Mouse (Mus musculus) urinary bladder, adult 2 months (tissue): ENCODE measurements around the gene Hrh3. TPM values are rescaled to one million over a fixed set of nuclear protein-coding genes. Genes with fewer than 3 reads are reported as not detected.

Experiments
- DNase-seq: peaks from one replicate; pipeline ENCODE4 v3.0.0; 2022; ENCODE audit warnings: low spot score
- polyA plus RNA-seq: library from polyadenylated mRNA; depleted of rRNA; stranded (reverse); fragments of >200 nt; gene quantifications from 2 replicates; pipeline ENCODE4 v1.2.3, GENCODE M21; 2012; rRNA removed

The Hrh3 gene
- 2.9 and 3.2 TPM in 2 replicates for polyA plus RNA-seq

- DNase-seq: peak; percentile 83
These were observed at the start of gene Hrh3 for GRCm38 (mm10) chr2:180103978-180104658. Hrh3 (minus strand) TSS chr2:180104488.

DNA sequence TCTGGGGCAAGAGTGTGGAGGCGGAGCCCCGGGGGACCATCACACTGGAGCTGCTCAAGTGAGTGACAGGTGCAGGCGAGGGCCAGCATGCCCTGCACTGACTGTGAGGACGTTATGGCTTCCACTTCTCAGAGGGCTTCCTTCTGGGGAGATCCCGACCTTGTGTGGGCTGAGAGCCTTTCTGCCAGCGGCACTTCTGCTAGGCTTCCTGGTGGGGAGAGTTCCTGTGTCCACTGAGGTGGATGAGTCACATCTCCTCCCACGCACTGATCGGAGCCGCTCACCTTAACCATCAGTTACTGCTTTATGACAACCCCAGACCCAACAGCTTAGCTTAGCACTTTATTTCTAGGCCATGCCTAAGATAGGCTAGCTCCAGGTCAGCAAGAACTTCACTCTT is 44.3 kb upstream of the Hrh3 start:
- no peak for DNase-seq

- no peak for DNase-seq
These were observed 43.1 kb upstream of the Hrh3 start for GRCm38 (mm10) chr2:180147379-180147778.

GRCm38 (mm10) chr2:180146091-180146490 is 41.8 kb upstream of the Hrh3 start:
- no peak for DNase-seq

DNA sequence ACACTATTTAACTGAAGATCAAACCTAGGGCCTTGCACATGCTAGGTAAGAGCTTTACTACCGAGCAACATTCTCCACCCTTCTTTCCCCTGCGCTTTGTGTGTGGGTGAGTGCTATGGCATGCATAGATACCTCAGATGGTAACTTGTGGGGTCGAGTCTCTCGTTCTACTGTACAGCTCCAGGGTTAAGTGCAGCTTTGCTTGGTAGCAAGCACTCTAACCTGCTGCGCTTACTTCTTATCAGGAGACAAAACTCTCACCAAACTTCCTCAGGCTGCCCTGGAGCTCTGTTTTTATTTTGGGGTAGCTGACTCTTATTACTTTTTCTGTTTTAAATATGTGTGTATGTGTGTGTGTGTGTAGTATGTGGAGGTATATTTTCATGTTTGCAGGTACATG is 31.1 kb upstream of the Hrh3 start:
- no peak for DNase-seq

- DNase-seq: no peak
These were observed 29.6 kb upstream of the Hrh3 start for GRCm38 (mm10) chr2:180133911-180134310.

GRCm38 (mm10) chr2:180133231-180133630 is 28.9 kb upstream of the Hrh3 start:
- DNase-seq: no peak

GRCm38 (mm10) chr2:180127675-180128074 is 23.4 kb upstream of the Hrh3 start:
- no peak for DNase-seq

DNA sequence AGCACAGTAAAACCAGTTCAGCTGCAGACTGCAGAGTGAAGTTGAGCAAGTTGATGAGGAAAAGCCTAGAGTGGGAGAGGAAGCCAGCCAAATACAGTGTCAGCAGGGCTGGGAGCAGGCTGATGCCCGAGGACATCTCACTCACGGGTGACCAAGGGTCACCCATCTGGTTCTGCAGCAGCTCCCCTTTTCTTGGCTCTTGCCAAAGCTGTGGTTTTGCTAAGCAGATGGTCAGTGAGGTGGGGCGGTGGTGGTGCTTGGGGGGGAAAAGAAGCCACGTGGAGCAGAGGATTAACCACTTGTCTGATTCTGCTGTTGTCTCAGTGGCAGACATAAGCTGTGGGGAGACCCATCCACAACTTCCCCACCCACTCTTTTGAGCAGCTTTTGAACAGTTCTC is 21.9 kb upstream of the Hrh3 start:
- DNase-seq: no peak

DNA sequence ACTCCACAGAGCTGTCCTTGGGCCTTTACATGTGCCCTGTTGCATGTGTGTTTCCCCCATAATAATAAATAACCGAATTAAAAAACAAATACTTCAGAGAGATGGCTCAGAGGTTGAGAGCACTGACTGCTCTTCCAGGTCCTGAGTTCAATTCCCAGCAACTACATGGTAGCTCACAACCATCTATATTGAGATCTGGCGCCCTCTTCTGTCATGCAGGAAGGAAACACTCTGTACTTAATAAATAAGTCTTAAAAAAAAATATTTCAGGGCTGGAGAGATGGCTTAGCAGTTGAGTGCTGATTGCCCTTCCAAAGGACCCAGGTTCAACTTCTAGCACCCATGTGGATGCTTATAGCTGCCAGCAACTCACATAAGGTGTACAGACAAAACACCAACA is 19.9 kb upstream of the Hrh3 start:
- DNase-seq: no peak

GRCm38 (mm10) chr2:180120292-180120761 is 16.0 kb upstream of the Hrh3 start:
- DNase-seq: no peak

- no peak for DNase-seq
These were observed 15.4 kb upstream of the Hrh3 start for GRCm38 (mm10) chr2:180119439-180120291.

- peak; percentile 99 for DNase-seq
These were observed 14.6 kb upstream of the Hrh3 start, which contains the start of gene Osbpl2 for GRCm38 (mm10) chr2:180118661-180119438. Osbpl2 (plus strand) TSS chr2:180119306.

DNA sequence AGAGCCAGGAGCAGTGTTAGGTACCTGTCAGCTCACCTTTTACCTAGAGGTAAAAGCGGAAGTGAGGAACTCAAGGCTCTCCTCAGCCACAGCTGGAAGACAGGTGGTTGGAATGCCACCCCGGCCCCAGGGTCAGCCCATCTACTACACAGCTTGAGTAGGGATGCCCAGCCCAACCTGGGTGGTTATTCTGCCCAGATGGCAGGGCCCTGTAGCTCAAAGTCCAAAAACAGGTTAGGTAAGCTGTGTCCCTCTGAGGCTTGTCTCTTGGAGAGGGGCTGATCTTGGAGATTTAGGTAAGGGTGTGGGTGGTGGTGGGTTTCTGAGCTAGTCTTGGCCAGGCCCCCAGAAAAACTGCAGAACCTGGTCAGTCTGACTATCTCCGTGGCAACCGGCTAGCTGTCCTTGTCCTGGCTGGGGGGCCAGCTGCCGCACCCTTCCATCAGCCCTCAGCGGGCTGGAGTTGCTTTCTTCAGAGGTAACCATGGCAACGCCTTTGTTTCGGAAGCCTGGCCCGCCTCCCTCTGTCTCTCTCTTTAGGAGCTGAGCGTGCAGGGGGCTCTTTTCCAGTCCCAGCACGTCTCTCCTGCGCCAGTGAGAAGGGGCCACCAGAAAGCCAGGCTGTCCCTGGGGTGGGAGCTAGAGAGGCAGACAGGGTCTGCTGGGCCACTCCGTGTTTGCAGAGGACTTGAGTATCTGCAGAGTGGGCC is 13.4 kb upstream of the Hrh3 start:
- no peak for DNase-seq

GRCm38 (mm10) chr2:180116741-180117484 is 12.6 kb upstream of the Hrh3 start:
- no peak for DNase-seq

- peak; percentile 49 for DNase-seq
These were observed 11.8 kb upstream of the Hrh3 start for GRCm38 (mm10) chr2:180116081-180116493.

DNA sequence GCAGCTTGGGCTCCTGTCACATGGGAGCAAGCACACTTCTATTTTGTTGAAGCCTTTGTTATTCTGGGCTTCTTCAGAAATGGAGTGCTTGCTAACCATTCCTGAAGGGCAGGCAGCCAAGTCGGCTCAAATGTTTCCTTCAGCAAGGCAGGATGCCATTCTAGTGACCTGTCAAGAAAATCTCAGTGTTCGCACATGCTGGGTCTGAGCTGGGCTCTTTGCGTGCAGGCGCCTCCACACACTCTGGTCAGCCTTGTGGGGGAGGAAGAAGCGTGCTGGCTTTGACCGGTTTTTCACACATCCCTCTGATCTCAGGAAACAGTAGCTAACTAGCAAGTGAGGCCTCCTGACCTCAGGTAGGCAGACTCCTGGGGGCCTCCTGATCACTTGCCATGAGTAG is 11.0 kb upstream of the Hrh3 start:
- DNase-seq: peak; percentile 55

DNA sequence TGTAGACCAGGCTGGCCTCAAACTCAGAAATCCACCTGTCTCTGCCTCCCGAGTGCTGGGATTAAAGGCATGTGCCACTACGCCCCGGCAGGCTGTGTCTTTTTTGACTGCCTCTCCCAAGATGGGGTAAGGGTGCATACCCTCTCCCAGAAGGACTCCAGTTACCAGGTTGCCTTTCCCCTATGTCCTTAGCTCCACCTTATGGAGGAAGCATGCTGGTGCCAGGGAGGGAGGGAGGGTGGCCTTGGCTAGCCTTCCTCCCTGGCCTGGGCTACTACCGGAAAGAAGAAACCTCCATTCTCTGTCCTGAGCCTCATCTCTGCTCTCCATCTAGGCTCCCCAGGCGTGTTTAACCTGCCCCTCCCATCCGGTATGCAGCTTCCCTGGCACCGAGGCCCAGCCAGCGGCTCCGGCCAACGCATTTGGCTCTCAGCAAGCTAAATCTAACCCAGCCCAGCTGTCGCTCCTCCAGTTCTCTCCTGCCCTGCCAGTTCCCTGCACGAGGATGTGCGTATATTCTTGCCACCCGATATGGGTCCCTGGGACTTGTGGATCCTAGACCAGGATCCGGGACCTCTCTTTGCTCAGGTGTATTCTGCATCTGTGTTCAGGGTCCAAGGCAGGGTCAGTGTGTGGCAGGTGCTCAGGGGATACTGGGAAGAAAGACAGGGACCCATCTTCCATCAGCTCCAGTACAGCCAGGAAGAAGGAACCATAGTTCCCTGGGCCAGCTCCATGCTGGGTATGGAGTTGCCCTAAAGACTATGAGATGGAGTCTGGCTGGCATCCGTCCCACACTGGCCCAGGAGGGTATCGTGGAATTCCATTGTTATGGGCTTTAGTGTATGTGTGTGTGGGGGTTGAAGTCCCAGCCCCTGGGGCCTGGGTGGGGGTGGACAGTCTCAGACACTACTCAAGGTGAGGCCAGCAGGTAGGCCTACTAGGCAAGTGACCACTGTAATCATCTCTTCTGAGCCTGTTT is 9.9 kb upstream of the Hrh3 start:
- DNase-seq: peak; percentile 56

DNA sequence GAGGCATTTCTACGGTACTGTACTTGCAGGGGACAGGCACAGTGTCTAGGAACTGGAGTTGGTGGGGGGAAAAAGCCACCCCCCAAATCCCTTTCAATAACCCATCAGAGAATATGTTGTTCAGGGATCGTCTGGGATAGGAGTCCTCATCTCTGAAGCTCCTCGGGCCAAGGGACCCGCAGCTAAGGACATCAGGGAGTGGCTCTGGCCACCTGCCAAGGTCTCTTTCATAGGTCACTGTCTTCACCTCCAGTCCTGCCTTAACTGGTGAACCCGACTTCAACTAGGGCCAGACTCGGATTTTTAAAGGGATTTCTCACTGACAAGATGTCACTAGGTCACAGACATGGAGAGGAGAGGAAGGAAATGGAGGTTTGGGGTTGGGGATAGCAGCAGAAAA is 4.0 kb upstream of the Hrh3 start:
- DNase-seq: no peak

DNA sequence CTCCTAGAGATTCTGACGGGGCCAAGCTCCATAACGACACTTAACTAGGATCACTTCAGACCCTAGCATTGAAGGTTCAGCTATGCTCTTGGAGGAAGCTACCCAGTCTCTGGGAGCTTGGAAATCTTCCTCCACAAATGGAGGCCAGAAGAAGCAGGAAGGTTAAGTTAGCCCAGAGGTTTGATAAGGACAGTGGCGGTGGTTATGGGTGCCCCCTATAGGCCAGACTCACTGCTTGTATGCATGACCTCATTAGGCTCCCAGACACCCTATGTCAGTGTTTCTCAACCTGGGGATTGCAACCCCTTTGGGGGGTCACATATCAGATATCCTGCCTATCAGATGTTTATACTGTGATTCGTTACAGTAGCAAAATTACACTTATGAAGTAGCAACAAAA is 2.8 kb upstream of the Hrh3 start:
- DNase-seq: no peak
